Mouse (Mus musculus): ENCODE measurements at regions not wholly inside any gene's neighbourhood (a gene's known extent, or its start where the extent isn't known, plus 50 kb on each side); places are given as distances from the start of the nearest gene placed in this dataset.

DNA sequence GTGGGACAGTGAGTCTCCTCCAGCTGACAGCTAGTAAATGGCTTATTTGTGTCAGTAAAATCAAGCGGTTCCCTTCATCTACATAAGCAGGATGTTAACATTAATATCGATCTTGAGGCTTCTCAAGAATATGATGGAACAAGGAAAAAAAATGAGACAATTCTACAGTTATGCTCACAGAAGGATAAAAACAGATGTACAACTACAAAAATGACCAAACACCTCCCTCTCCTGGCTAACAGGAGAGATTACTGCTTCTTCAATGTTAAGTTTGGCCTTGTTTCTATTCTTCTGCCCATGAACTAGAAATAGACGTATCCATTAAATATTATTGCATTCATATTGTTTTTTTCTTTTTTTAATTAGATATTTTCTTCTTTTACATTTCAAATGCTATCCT is 63.2 kb upstream of the Tmpo start:
- no peak for TF ChIP-seq USF1 (IDR thresholded peaks at IDR 0.05; ENCODE audit: low read depth, low read length)
- no peak for TF ChIP-seq TCF12 (IDR thresholded peaks at IDR 0.05; ENCODE audit: low read depth, low read length)
- no peak for TF ChIP-seq MAFK (IDR thresholded peaks at IDR 0.05; ENCODE audit: insufficient replicate concordance, low read length)
- TF ChIP-seq CTCF (conservative IDR thresholded peaks at IDR 0.05 in 1 of 2, IDR thresholded peaks at IDR 0.05 in 1 of 2; ENCODE audit: low read depth in 2 of 2, low read length in 2 of 2): peak in 1 of 2 experiments; percentile 64; a peak in 2 of 4 replicates
- TF ChIP-seq POLR2AphosphoS2 (IDR thresholded peaks at IDR 0.05; ENCODE audit: low read depth, low read length): no peak
- no peak for TF ChIP-seq ZKSCAN1 (IDR thresholded peaks at IDR 0.05; ENCODE audit: borderline replicate concordance, low read depth, low read length)
- TF ChIP-seq MXI1 (IDR thresholded peaks at IDR 0.05; ENCODE audit: low read depth, low read length): no peak
- TF ChIP-seq NRF1 (IDR thresholded peaks at IDR 0.05; ENCODE audit: low read depth, low read length): no peak
- no peak for TF ChIP-seq ZMIZ1 (IDR thresholded peaks at IDR 0.05; ENCODE audit: low read depth, low read length)
- no peak for TF ChIP-seq CHD2 (IDR thresholded peaks at IDR 0.05; ENCODE audit: low read length)
- no peak for TF ChIP-seq CHD1 (IDR thresholded peaks at IDR 0.05; ENCODE audit: low read depth, low read length)
- TF ChIP-seq POLR2A (IDR thresholded peaks at IDR 0.05; ENCODE audit: low read depth, low read length): no peak
- TF ChIP-seq ETS1 (conservative IDR thresholded peaks at IDR 0.05; ENCODE audit: low read depth, low read length): no peak
- TF ChIP-seq JUN (IDR thresholded peaks at IDR 0.05; ENCODE audit: insufficient read depth, low read depth, low read length): no peak
